Mouse (Mus musculus) CD4-positive, CD25-positive, alpha-beta regulatory T cell, adult 2 months (primary cell): ENCODE data around the gene Acta2.
A peak's percentile ranks its signal among the peaks of the same experiment; 100 is the strongest.
"Not testable (repeated sequence)": the region's sequence is repeated elsewhere in the genome, so short reads cannot be mapped to it uniquely, and the experiment has no call there.

Experiments used
- DNase-seq: peaks from one replicate; pipeline ENCODE4 v3.0.0-alpha.2; 2012; ENCODE audit warnings: low read depth, low spot score

Acta2 gene

DNA sequence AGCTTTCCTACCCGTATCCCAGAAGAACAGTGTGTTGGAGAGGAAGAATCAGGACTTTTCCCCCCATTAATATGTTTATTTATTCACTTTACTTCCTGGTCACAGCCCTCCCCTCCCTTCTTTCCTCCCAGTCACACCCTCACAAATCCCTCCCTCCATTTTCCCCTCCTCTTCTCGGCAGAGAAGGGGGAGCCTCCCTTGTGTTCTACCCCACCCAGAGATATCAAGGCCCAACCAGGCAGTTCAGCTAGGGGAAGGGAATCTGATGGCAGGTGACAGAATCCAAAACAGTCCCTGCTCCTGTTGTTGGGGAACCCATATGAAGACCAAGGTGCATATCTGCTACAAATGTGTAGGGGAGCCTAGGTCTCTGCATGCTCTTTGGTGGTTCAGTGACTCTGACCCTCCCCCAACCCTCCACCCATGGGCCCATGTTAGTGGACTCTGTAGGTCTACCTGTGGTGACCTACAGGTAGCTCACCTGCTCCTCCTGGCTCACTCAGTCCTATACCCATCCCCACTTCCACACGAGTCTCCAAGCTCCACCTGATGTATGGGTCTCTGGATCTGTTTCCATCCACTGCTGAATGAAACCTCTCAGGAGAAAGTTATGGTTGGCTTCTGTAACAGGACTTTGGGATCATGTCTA lies 34.5 kb downstream of the Acta2 start:
- no peak for DNase-seq

DNA sequence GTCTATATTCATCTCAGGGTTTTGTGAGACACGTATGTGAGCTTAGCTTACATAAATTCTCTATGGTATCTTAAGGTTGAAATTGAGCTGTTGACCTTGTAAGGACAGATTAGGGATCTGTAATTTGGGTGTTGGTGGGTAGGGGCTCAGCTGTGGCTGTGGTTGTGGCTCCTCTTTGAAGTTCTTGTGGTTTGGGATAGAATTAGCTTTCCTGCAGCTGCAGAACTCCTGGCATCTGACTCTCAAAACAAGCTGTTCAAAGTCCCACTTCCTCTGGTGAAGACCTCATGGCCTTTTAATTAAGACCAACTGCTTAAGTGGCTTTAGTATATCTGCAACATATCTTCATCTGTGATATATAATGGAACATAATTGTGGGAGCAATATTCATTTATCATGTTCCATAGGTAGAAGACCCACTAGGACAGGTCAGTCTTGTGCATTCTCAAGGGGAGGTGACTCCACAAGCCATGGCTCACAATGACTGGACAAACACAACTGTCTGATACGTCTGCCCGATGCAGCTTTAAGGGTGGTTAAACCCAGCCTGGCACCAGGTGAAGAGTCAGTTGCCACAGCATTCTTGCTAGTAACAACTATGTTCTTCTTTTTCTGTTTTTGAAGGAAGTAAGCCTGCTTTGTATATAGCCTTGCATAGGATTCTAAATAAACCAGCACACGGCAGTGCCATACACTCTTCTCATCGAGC lies 36.0 kb downstream of the Acta2 start:
- DNase-seq = no peak

DNA sequence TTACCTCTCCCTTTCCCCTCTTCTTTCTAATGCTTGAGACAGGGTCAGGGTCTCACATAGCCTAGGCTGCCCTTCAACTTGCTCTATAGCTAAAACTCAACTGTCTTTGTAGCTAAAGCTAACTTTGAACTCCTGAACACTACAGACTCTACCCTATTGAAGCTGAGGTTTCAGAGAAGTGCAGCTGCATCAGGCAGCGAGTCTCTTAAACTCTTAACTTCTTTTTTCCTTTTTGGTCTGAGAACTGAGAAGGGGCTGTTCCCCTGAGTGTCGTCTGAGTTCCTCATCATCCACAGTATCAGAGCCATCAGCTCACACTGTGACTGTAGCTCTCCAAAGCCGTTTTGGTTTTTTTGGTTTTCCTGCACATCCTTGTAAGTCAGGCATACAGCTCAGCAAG lies 37.6 kb downstream of the Acta2 start:
- DNase-seq = no peak

DNA sequence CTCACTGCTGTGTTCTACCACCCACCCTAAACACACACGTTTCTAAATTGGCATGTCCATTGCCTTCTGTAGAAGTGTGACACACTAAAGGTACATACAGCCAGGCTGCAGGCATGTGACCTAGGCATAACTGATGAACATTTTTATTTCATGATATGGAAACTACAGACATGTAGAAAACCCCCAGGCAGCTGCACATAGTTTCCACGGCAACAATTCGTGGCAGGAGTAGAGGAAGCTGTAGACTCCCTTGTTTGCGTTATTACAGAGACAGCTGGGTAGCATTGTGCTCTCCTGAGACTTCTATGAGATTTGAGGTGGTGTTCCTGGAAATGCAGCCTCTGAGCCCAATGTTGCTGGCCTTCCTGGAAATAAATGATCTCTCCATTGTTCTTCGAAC lies 38.4 kb downstream of the Acta2 start:
- peak; percentile 69 for DNase-seq

DNA sequence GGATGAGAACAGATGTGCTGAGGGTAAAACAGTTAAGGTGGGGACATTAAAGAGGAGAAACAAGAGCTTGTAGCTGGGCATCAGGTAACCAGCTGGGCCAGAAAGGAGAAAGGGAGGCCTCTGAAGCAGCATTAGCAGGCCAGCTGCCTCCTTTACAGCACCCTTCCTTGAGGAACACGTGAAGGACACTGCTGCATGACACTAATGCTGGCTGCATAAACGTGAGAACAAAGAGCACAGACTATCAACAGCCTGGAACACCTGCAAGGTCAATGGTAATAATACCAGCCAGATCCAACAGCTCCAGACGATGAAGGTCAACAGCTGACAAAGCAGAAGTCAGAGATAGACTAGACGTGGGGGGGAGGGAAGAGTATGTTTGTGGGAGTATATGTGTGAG lies 41.3 kb downstream of the Acta2 start:
- DNase-seq = no peak

DNA sequence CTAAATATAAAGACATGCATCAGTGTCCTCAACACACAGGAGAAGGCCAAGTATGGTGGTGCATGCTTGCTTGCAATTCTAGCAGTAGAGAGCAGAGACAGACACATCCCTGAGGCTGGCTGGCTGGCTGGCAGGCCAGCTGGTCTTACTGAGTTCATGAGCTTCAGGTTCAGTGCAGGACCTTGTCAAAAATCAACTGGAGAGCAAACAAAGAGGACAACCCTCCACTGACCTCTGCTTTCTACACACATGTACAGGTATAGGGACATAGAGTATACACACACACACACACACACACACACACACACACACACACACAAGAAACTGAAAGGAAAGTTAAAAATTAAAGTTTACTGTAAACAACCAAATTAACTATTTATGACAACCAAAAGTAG lies 42.1 kb downstream of the Acta2 start:
- DNase-seq = no peak

DNA sequence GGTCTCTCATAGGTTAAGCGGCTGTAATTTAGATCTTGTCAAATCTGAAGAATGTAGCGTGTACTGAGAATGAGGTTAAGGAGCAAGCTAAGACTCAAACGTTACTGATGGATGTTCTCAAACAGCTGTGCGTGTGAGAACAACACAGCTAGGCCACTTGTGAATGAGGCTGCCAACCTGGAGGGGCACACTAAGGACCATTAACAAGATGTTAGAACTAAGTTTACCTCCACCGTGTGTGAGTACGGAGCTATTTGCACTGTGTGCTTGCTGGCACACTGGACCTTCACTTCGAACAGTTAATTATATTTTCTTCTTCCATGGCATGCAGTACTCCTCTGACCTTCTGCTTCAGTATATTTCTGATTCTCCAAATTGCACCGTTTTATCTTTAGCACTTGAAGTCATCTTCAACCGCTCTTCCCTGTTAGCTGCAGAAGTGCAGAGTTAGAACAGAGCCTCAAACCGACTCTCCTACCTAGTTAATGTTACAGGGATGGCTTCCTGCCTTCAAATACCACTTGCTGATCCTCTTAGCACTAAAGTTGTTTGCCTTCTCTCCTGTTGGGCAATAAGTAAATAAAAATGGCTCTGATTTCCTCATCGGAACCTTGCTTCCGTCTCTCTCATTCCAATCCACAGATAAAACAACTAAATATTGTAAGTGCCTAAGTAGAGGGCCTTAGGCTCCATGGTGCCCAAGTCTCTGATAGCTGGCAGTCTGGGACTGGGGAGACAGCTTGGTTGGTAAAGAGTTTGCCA lies 42.7 kb downstream of the Acta2 start:
- no peak for DNase-seq

DNA sequence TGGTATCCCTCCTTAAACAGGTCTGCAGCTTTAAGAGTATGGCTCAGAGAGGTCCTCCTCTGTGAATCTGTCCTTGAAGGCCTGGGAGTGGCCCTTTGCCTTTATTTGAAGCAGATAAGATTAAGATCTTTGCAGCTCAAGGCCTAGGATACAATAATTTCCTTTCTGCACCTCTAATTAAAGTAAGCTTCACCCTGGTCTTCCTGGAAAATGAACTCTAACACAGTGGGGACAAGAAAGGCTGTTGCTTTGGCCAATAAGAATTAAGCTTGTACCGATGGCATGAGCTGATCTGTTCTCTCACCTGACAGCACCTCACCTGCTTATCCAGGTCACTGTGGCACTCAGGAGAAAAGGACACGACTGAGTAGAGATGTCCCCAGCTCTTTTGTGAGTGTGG lies 44.5 kb downstream of the Acta2 start:
- no peak for DNase-seq

DNA sequence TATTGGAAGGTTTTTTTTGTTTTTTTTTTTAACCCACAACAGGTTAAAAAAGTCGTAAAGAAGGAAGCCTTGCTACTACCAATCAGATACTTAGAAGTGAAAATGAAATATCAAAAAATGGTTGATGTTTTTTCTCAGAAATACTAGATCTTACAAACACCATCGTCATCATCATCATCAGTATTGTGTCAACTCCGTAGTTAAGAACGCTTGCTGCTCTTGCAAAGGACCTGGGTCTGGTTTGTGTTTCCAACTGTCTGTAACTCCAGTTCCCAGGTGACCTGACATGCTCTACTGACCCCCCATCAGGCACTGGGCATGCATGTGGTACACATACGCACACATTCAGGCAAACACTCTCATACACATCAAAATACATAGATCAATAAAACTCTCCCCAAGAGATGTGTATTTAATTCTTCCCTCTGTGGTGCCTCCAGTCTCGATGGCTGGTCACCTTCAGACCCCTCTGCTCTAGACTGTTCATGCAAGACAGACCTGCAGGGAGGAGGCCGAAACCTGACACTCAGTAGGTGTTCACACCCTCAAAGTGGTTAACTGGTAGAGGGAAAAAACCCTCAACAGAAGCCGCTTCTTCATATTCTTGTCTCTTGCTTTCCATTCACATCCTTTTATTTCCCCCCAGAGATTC lies 45.3 kb downstream of the Acta2 start:
- DNase-seq = peak; percentile 39

DNA sequence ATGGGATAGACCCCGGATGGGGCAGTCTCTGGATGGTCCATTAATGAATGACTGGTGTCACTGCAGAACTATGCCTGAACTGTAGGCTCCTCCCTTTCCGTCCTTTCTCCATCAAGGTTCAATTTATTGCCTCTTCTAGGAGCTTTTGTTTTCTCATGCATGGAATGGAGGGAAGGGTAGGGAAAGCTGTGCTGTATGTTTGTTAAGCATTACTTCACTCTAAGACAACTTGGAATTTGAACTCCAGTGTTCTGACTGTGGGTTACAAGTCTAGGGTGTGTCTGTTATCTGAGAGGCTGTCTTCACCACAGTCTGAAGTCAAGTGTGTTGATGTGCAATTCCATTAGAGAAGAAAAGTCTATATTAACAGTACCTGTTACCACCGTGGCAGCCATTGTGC lies 46.4 kb downstream of the Acta2 start:
- DNase-seq = no peak

DNA sequence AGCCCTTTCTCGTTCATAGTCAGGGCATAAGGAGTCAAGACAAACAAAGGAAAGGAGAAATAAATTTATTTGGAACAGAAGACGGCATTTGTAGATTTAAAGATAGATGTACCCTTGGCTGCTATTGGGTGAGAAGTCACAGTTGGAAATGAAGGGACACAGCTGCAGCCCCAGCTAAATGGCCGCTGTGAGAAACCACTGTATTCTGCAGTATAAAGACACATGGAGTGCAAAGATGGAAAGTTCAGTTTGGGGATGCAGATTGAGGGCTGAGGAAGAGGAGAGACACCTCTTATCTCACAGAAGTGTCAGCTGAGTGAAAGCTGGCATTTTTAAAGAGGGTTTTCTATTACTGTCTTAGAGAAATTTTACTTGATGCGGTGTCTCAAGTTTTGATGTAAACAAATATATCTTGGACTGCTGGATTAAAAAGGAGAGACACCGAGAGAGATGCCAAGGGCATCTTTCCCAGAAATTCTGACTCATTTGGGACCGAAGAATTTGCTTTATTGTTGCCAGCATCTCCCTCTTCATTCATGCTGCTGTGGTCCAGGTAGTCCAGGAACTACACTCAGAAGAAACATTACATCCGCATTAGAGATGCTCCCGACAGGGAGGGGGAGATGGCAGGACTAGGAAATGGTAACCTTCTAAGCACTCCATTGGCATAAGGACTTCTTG lies 48.5 kb downstream of the Acta2 start:
- DNase-seq = no peak

DNA sequence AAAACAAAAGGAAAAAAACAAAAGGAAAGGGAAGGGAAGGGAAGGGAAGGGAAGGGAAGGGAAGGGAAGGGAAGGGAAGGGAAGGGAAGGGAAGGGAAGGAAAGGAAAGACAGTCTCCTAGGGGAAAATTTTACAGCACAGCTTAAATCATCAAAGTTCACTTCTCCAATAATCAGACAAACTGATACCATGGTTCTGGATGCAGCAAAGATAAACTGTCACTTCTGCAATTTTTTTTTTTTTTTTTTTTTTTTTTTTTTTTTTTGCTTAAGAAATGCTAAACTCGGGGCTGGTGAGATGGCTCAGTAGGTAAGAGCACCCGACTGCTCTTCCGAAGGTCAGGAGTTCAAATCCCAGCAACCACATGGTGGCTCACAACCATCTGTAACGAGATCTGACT lies 49.3 kb downstream of the Acta2 start:
- DNase-seq = not testable (repeated sequence)

DNA sequence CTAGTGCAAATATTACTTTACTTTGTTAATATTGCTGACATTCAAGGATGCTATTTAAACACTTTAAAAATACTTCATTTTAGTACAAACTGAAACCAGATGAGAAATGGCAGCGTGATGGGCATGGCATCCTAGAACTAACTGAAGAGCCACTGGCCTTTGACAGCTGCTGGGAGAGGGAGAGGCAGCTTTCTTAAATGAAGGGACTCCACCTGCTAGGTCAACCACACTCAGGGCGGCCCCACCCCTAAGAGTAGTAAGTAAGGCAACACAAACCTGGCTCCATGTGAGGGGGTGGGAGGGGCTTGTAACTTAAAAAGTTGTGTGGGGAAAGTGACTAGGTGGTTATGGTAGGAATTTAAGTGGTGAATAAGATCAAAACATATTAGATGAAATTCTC lies 52.7 kb downstream of the Acta2 start:
- DNase-seq = peak; percentile 56

DNA sequence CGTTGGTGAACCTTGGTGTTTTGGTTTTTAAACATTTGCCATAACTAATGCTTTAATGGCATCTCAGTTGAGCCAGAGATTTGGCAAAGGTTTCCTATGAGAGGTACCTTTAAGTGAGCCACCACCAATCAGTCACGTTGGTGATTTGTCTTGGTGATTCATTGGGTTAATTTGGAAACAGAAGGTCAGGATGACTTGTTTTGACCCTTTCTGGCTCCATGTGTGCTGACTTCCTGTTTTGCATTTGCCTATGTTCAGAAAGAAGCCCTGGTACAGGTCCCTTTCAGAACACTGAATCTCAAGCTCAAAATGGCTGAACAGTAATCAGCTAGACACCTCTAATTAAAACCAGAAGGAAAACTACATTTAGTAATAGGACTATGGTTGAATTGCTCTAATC lies 55.9 kb downstream of the Acta2 start:
- peak; percentile 50 for DNase-seq

DNA sequence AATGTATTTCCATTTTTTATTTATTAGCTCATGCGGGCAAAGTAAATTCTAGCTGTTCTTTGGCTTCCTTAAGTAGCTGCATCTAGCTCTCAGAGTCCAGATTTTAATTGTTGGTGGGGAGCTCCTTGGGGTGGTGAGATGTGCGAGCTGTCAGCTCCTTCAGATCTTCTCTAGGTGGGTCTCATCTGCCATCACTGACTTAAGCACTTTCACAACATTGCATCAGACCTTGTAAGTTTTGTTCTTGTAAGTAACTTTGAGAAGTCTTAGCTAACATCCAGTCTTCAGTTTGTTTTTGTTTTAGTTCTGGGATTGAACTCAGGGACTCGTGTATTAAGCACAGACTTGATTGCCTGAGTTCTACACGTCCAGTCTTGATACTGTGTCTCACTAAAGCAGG lies 56.5 kb downstream of the Acta2 start:
- no peak for DNase-seq

DNA sequence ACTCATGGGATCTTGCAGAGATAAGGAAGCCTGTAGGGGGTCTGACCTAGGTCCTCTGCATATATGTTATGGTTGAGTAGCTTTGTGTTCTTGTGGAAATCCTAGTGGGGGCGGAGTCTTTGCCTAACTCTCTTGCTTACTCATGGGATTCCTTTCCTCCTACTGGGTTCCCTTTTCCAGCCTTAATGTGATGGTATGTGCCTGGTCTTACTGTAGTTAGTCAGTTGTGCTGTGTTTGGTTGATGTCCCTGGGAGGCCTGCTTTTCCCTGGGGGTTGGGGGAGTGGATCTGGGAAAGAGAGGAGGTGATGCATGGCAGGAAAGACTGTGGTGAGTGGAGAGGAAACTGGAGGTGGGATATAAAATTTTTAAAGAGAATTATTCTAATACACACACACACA lies 57.3 kb downstream of the Acta2 start:
- DNase-seq = no peak

DNA sequence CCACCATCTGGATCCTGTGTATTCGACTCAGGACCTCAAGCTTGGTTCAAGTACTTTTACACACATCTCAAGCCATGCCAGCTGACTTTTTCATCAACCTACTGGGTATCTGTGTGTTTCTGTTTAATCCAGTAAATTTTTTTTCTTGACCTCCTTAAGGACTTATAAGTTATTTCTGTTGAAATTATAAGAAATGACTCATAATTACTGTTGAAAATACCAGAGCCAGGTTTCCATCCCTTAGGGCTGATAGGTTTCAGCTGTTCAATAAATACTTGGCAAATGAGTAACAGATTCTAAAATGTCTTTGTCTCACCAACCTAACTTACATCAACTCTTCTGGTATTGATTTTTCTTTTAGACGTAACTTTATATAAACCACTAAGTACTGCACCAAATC lies 60.4 kb downstream of the Acta2 start:
- DNase-seq = no peak

DNA sequence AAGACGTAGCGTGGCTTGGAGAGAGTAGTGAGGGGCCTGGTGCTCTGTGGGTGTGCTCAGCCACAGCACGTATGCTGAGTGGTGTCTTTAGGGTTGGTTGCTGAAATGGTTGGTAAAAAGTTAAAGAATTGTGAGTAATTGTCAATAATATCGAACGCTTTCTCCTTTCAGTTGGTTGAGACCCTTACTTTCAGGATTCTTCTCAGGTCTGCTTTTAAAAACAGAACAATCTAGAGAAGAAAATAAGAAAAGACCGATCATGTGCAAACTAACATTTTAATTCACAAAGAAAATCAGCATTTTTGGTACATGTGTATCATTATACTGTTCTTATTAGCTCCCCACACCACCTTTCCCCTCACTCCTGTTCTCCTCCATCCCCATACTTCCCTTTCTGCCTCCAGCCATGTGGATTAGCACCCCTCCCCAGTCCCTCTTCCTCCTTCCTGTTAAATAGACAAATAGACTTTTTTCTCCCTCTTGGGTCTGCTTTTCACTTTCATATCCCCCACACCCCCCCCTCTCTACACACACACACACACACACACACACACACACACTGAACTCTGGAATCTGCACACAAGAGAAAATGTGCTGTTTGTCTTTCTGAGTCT lies 61.2 kb downstream of the Acta2 start:
- DNase-seq = no peak

DNA sequence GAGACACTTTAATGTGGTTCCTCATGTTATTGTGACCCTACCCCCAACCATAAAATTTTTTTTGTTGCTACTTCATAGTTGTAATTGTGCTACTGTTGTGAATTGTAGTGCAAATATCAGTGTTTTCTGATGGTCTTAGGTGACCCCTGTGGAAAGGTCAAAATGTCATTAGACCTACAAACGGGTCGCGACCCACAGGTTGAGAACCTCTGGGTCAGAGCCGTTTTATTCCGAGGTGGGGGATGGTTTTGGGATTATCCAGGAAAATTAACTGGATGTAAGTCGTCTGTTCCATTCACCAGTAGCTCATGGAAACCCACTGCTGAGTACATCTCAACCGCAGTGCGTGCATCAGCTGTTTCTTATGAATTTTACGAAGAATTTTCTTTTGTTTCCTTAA lies 61.7 kb downstream of the Acta2 start:
- no peak for DNase-seq

DNA sequence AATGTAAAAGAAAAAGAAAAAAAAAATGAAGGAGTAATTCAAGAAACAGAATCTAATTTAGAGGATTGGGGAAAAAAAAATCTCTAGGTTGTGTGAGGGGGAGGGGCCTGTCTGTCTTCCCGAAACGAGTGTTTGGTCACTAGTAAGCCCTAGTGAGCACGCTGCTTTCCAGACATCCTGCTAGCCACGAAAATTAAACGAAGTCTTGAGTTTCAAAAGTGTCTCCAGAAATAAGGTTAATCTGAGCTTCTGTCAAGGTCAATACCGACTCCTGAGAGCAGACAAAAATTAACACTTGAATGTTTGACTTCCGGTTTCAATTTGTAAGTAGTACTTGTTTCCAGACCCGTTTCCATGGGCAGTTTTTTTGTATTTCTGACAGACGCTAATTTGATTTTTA lies 62.2 kb downstream of the Acta2 start:
- DNase-seq = peak; percentile 55
